Mouse (Mus musculus) bone marrow, adult 2 months (tissue): ENCODE results near the gene Camkv. TPM values are rescaled to one million over a fixed set of nuclear protein-coding genes. Genes with fewer than 3 reads are reported as not detected.

Experiments used
- H3K27ac ChIP-seq: fragments of 200-500 bp; 2 replicates; pipeline ENCODE4 v1.5.1; 2012; ENCODE audit warnings: low read depth, mild to moderate bottlenecking, control low read depth, inconsistent platforms, low read length; ENCODE audit not compliant: control insufficient read depth, poor library complexity, insufficient read depth
- H3K4me1 ChIP-seq: fragments of 200-500 bp; 2 replicates; pipeline ENCODE4 v1.6.1; 2011; ENCODE audit warnings: low read length; ENCODE audit not compliant: control insufficient read depth, insufficient read depth
- H3K4me3 ChIP-seq: fragments of 200-500 bp; replicated peaks from 2 replicates; pipeline ENCODE3; 2011; ENCODE audit warnings: mild to moderate bottlenecking, low read depth, low read length, control low read depth; ENCODE audit not compliant: control insufficient read depth
- CTCF ChIP-seq: fragments of 200-500 bp; IDR thresholded peaks from 2 replicates; pipeline ENCODE4 v1.5.1; 2011; ENCODE audit warnings: low read length, control low read depth; ENCODE audit not compliant: control insufficient read depth, insufficient read depth
- POLR2A ChIP-seq: fragments of 200-500 bp; IDR thresholded peaks from 2 replicates; pipeline ENCODE4 v1.6.1; 2011; ENCODE audit warnings: low read depth, mild to moderate bottlenecking, control low read depth, low read length, borderline replicate concordance; ENCODE audit not compliant: control insufficient read depth
- WGBS: fragments of 180-500 bp; shearing (Covaris S2); methylation state at CpG from one replicate; pipeline ENCODE4 v1.1.7; 2018; 5-methylcytosine and 5-hydroxymethylcytosine counted together
- polyA plus RNA-seq: library from polyadenylated mRNA; stranded (reverse); fragments of >200 nt; gene quantifications from 2 replicates; pipeline ENCODE4 v1.2.4, GENCODE M21; 2011; ENCODE audit warnings: low replicate concordance; ENCODE audit not compliant: missing spikeins, insufficient read depth, insufficient read length

Camkv gene
- polyA plus RNA-seq, 1 experiment = 0.87 TPM

DNA sequence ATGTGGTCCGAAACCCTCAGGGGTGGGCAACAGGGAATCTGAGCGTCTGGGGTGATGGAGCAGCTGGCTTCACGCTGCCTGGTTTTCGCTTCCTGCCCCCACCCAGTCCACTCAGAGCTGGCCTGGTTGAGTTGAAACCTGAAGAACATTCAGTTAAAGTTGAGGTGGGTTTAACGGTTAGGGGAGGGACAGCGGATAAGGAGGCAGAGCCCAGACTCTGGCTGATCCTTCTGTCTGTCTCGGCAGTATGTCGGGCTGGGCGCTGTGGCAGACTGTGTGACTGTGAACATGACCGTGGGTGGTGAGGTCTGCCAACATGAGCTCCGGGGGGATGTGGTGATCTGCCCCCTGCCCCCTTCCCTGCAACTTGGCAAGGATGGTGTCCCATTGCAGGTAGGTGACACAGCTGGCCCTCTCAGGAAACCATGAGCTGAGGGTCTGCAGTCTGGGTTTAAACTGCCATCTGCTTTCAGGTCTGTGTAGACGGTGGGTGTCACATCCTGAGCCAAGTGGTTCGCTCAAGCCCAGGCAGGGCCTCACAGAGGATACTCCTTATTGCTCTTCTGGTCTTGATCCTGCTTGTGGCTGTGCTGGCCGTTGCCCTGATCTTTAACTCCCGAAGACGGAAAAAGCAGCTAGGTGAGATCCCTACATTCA is 20.6 kb upstream of the Camkv start:
- WGBS = 65% methylated on average over 16 of the region's 16 CpGs
- no peak overlapping the region for H3K27ac ChIP-seq
- H3K4me1 ChIP-seq = no peaks in the 10 kb centered on the region
- H3K4me3 ChIP-seq = no peak overlapping the region
- TF ChIP-seq CTCF = no peak

DNA sequence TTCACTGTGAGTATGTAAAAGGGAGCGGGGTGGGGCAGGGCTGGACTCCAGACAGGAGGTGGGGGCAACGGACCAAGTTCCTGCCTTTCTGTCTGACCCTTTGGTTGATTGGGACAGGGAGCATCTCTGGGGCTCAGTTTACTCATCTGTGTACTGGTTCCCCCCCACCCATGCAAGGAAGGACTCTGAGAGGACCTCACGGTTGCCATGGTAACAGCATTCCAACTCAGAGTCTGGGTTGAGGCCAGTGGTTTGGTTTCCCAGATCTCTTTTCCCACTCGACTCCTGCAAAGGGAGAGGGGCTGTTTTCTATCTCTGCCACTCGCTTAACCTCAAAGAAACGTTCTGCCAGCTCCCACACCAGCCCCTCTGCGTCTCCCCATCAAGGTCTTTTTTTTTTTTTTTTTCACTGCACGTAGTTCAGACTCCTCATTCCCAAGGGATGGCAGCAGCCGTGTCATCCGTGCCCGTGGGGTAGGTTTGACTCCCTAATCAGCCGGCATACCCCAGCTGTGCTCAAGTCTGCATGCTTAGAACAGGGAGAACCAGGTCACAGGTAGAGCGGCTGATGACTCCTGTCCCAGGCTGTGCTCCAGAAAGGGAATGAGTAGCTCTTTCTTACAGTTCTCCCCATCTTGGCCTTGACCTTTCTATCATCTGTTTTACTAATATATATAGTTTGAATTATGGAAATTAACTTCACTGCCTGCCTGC is 17.4 kb upstream of the Camkv start:
- 74% methylated on average over 13 of the region's 13 CpGs for WGBS
- TF ChIP-seq POLR2A (no peak), CTCF (no peak)
- Histone ChIP-seq H3K4me1 (no peaks in the 10 kb centered on the region; the same call in 1 of the 2 replicates), H3K4me3 (no peak overlapping the region), H3K27ac (no peak overlapping the region)

DNA sequence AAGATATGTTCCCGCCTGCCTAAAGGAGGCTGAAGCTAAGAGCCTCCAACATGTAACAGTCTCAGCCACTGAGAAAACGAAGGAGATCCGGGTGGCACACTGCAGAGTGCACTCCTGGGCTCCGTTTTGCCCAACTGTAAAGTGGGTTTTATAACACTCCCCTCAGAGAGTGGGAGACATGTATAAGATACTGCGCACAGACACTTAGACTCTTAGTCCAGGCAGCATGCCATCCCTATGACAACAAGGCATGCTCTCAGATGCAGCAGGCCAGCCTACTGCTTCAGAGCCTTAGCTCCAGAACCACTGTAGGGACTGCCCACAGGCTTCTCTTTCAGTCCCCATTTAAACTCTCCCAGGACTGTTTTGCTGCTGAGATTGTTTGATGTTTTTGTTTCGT is 16.6 kb upstream of the Camkv start:
- Histone ChIP-seq H3K27ac (no peak overlapping the region), H3K4me1 (no peaks in the 10 kb centered on the region; the same call in 1 of the 2 replicates), H3K4me3 (no peak overlapping the region)
- 74% methylated on average over 6 of the region's 6 CpGs for WGBS
- TF ChIP-seq CTCF (no peak), POLR2A (no peak)

DNA sequence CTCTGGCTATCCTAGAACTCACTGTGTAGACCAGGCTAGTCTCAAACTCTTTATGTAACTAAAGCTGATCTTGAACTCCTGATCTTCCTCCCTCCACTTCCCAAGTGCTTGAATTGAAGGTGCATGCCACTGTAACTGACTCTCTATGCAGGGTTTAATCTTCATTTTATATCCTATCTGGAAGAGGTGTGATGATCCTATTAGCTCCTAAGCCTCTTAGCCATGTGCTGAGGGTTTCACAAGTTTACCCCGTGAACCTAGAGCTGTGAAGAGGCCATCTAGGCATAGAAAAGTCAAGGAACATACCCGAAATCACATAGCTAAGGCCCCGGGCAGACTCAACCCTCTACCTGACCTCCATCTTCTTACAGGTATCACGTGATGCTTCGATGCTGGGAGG is 16.0 kb upstream of the Camkv start:
- TF ChIP-seq CTCF (no peak), POLR2A (no peak)
- H3K4me3 ChIP-seq = no peak overlapping the region
- no peaks in the 10 kb centered on the region; the same call in 1 of the 2 replicates for H3K4me1 ChIP-seq
- H3K27ac ChIP-seq = no peak overlapping the region
- WGBS = 81% methylated on average over 5 of the region's 5 CpGs

DNA sequence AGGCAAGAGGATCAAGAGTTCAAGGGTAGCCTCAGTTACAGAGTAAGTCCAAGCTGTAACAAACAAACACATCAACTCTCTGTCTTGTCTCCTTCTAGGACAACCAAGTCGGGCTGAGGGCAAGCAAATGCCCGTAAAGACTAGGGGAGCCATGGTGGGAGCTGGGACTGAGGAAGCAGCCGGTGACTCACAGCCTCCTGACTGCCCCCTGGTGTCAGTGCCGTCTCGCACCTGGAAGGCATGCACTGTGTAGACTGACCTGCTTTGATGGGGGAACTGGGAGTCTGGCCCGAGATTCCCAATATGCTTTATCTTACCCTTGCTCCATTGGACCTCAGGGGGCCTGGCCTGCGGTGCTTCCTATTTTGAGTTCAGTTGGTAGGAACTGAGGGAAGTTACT is 12.5 kb upstream of the Camkv start:
- Histone ChIP-seq H3K27ac (no peak overlapping the region), H3K4me3 (no peak overlapping the region), H3K4me1 (no peaks in the 10 kb centered on the region; the same call in 1 of the 2 replicates)
- WGBS = 32% methylated on average over 7 of the region's 7 CpGs
- TF ChIP-seq POLR2A = no peak
- TF ChIP-seq CTCF = peak; percentile 70

DNA sequence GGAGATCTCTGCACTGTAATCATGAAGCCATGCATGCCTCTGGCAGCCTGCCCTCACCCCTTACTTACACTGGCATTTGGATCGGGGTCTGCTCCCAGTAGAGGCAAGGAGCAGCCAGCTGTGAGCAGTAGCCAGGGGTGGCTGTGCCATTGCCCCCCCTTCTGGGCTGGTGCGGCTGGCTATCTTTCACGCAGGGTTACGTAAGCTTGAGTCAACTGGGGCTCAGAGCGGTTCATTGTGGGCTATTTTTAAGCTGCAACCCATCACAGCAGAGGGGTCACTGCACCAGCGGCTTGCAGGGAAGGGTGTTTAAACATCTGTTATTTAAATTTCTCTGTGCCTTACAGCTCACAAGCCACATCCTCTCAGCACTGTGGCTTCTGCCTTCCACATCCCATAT is 11.5 kb upstream of the Camkv start:
- TF ChIP-seq POLR2A = no peak
- TF ChIP-seq CTCF = no peak
- Histone ChIP-seq H3K4me3 (no peak overlapping the region), H3K4me1 (no peaks in the 10 kb centered on the region; the same call in 1 of the 2 replicates), H3K27ac (no peak overlapping the region)
- 3% methylated on average over 6 of the region's 6 CpGs for whole genome bisulfite sequencing

DNA sequence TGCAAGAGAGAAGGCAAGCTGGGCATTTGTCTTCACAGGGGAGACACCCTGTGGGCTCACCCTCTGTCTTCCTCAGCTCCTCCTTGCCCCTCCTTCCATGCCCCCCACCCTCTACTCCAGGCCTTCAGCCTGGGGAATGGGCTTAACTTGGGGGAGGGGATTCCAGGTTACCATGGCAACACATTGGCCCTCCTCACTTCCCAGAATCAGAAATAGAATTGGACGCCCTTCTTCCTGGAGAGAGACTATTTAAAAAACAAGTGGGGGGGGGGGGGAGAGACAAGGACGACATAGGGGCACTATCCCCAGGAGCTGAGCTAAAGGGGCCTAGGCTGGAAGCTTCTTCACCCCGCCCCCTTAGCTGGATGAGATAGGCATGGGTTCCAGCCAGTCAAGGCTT is 10.2 kb upstream of the Camkv start:
- H3K4me1 ChIP-seq = no peaks in the 10 kb centered on the region; the same call in 1 of the 2 replicates
- no peak overlapping the region for H3K27ac ChIP-seq
- WGBS = 56% methylated on average over 3 of the region's 3 CpGs
- TF ChIP-seq CTCF (no peak), POLR2A (no peak)
- no peak overlapping the region for H3K4me3 ChIP-seq

DNA sequence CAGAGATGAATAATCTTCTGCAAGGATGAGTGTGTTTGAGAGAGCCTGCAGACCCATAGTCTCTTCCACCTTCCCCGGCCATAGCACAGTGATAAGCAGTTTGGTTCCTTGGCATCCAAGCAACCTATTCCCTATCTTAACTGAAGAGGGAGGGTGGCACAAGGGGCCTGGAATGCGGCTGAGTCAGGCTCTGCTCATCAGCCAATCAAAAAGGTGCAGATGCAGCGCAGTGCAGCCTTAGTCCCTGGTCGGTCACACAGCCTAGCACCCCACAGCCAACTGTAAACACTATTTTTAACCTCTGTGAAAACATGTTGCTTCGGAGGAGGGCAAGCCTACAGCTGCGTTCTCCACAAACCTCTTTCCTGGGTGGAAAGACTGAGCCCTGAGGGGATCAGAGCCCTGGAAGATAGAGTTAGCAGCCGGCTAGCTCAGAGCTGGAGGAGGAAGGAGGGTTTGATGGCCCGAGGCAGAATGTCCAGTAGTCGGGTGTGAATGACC is 8.5 kb upstream of the Camkv start:
- H3K4me3 ChIP-seq = no peak overlapping the region
- 67% methylated on average over 9 of the region's 9 CpGs for WGBS

DNA sequence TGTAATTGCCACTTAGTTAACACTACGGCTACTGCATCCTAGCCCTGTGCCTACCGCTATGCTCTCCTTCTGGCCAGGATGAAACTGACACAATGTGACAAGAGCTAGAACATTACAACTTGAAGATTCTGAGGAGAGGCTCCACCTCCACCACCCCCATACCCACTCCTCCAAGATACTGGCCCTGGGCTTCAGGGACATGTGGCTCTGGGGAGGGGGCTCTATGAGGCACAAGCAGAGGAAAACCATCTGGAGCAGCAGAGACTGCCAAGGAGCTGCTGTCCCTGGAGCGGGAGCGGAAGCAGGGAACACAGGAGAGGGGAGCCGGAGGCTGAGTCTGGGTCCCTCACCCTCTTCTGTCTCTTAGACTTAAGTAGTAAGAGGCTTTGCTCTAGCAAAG is 7.7 kb upstream of the Camkv start:
- Histone ChIP-seq H3K27ac (no peak overlapping the region), H3K4me1 (no peaks in the 10 kb centered on the region), H3K4me3 (no peak overlapping the region)
- 89% methylated on average over 5 of the region's 5 CpGs for WGBS
- TF ChIP-seq POLR2A (no peak), CTCF (no peak)

More for the DNA sequence above, 8.5 kb upstream of the Camkv start:
- TF ChIP-seq POLR2A (no peak), CTCF (no peak)
- Histone ChIP-seq H3K4me1 (no peaks in the 10 kb centered on the region; the same call in 1 of the 2 replicates), H3K27ac (no peak overlapping the region)
